Mouse (Mus musculus) heart, embryonic 15.5 days (tissue): ENCODE data around the gene Ism1. TPM values are rescaled to one million over a fixed set of nuclear protein-coding genes. Genes with fewer than 3 reads are reported as not detected.
A peak's percentile ranks its signal among the peaks of the same experiment; 100 is the strongest.

Experiments
- ATAC-seq: fragments of 200-750 bp; cut with Nextera tagmentation; replicated peaks from 2 replicates; pipeline ENCODE4 v1.8.0; 2017; ENCODE audit warnings: low read depth, moderate TSS enrichment; ENCODE audit not compliant: insufficient number of reproducible peaks, insufficient read depth, low FRiP score
- H3K27ac ChIP-seq: fragments of 300-500 bp; sonication (generic); 2 replicates; pipeline ENCODE4 v1.5.1; 2015; ENCODE audit warnings: mild to moderate bottlenecking, inconsistent platforms
- H3K27me3 ChIP-seq: fragments of 300-500 bp; sonication (generic); 2 replicates; pipeline ENCODE4 v1.6.1; 2015; ENCODE audit warnings: inconsistent platforms
- H3K36me3 ChIP-seq: fragments of 300-500 bp; sonication (generic); 2 replicates; pipeline ENCODE4 v1.6.1; 2015; ENCODE audit warnings: mild to moderate bottlenecking, inconsistent platforms
- H3K4me1 ChIP-seq: fragments of 300-500 bp; sonication (generic); replicated peaks from 2 replicates; pipeline ENCODE4 v1.6.1; 2015; ENCODE audit warnings: inconsistent platforms
- H3K4me2 ChIP-seq: fragments of 300-500 bp; sonication (generic); 2 replicates; pipeline ENCODE4 v1.6.1; 2015; ENCODE audit warnings: inconsistent platforms, mild to moderate bottlenecking, moderate library complexity
- H3K4me3 ChIP-seq: fragments of 300-500 bp; sonication (generic); 2 replicates; pipeline ENCODE4 v1.5.1; 2015; ENCODE audit warnings: mild to moderate bottlenecking, inconsistent platforms
- H3K9ac ChIP-seq: fragments of 300-500 bp; sonication (generic); 2 replicates; pipeline ENCODE4 v1.6.1; 2015; ENCODE audit warnings: mild to moderate bottlenecking, inconsistent platforms
- H3K9me3 ChIP-seq: fragments of 300-500 bp; sonication (generic); replicated peaks from 2 replicates; pipeline ENCODE4 v1.6.1; 2016; ENCODE audit warnings: inconsistent platforms
- WGBS: fragments of 180-500 bp; shearing (Covaris S2); methylation state at CpG from one replicate; pipeline ENCODE4 v1.1.7; 2015; ENCODE audit warnings: mixed read lengths; 5-methylcytosine and 5-hydroxymethylcytosine counted together
- polyA plus RNA-seq: library from polyadenylated mRNA; unstranded; fragments of >200 nt; fragmentation: Nextera tagmentation; extraction: Ambion mirVana; gene quantifications from 2 replicates; pipeline ENCODE4 v1.2.1, GENCODE M21; 2015

Gene Ism1
- polyA plus RNA-seq, 1 experiment from 2014 or later, result 0.45 TPM

DNA sequence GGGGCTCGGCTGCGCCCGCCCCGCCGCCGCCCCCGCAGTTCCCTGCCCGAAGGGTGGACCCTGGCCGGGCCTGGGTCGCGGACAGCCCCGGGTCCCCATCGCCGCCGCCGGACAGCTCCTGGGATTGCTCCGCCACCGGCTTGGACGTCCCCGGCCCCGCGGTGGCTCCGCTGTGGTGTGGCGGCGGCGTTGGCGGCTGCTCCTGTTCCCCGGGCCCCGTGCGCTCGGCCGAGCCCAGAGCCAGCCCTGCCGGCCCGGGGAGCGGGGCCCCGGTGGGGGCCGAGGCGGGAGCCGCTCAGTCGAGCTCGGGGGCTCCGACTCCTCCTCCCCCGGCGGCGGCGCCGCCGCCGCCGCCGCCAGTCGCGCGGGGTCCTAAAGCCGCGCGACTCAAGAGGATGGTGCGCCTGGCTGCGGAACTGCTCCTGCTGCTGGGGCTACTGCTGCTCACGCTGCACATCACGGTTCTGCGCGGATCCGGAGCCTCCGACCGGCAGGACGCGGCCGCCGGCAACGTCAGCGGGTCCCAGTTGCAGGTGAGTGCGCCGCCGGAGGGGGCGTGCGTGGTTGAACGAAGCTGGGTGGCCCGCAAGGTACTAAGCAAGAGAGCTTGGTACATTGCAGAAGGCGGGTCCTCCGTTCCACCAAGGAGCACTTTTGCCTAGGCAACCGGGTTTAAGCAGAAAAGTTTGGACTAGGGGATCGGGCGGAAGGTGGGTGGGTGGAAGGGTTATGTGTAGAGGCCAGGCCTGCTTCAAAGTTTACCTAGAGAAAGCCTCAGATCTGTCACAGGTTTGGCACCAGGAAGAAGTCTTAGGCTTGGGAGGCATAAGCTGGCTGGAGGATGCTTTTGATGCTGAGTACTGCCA, 530 bp downstream of the Ism1 start:
- ATAC-seq, result peak; percentile 82
- H3K4me2 ChIP-seq, result peak overlapping the region; percentile 98

DNA sequence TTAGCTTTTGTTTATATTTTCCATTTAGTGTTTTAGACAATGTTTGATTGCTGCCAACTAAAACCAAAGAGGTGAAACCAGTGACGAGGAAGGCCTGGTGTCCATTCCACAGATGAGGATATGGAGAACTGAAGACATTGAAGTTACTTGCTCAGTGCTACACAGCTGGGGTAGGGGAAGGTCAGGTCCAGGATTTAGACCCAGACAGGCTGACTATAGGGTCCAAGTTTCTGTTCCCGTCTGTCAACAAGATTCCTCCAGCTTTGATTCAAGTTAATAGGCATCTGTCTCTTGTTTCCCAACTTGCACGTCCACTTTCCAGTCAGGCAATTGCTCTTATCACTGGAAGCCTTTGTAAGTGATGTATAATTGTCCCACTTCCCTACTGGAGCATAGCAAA, 4.6 kb downstream of the Ism1 start:
- H3K4me3 ChIP-seq, result no peak overlapping the region
- H3K4me2 ChIP-seq, result no peak overlapping the region
- peaks cover 5% of the 10 kb centered on the region for H3K4me1 ChIP-seq
- H3K36me3 ChIP-seq, result no peaks in the 10 kb centered on the region
- no peak overlapping the region for H3K27ac ChIP-seq
- H3K27me3 ChIP-seq, result peaks cover 12% of the 10 kb centered on the region
- no peaks in the 10 kb centered on the region for H3K9me3 ChIP-seq
- no peak for ATAC-seq
- WGBS, result 40% methylated on average over 3 of the region's 3 CpGs
- H3K9ac ChIP-seq, result no peak overlapping the region

More for the DNA sequence above, 530 bp downstream of the Ism1 start:
- Histone ChIP-seq H3K36me3 (no peaks in the 10 kb centered on the region), H3K9me3 (no peaks in the 10 kb centered on the region), H3K4me1 (peaks cover 8% of the 10 kb centered on the region), H3K27me3 (peaks cover 27% of the 10 kb centered on the region), H3K9ac (peak overlapping the region; percentile 73), H3K27ac (peak overlapping the region; percentile 74), H3K4me3 (peak overlapping the region; percentile 95)
- under 1% methylated on average over 54 of the region's 84 CpGs for WGBS

- Histone ChIP-seq H3K9me3 (no peaks in the 10 kb centered on the region), H3K4me2 (no peak overlapping the region), H3K27me3 (no peaks in the 10 kb centered on the region), H3K4me1 (no peaks in the 10 kb centered on the region), H3K4me3 (no peak overlapping the region), H3K9ac (no peak overlapping the region), H3K36me3 (no peaks in the 10 kb centered on the region), H3K27ac (no peak overlapping the region)
- 77% methylated on average over 1 of the region's 1 CpGs for WGBS
- ATAC-seq, result no peak
Observed at GRCm38 (mm10) chr2:139689442-139690003, 11.5 kb downstream of the Ism1 start.

- Histone ChIP-seq H3K9me3 (no peaks in the 10 kb centered on the region), H3K27me3 (no peaks in the 10 kb centered on the region), H3K4me2 (no peak overlapping the region), H3K27ac (no peak overlapping the region), H3K36me3 (no peaks in the 10 kb centered on the region), H3K4me1 (no peaks in the 10 kb centered on the region), H3K9ac (no peak overlapping the region), H3K4me3 (no peak overlapping the region)
- WGBS, result 84% methylated on average over 3 of the region's 3 CpGs
- ATAC-seq, result no peak
Observed at GRCm38 (mm10) chr2:139693521-139693920, 15.5 kb downstream of the Ism1 start.

- no peaks in the 10 kb centered on the region for H3K9me3 ChIP-seq
- no peak overlapping the region for H3K27ac ChIP-seq
- no peak overlapping the region for H3K4me3 ChIP-seq
- H3K36me3 ChIP-seq, result no peaks in the 10 kb centered on the region
- no peak for ATAC-seq
- no peaks in the 10 kb centered on the region for H3K27me3 ChIP-seq
- WGBS, result 83% methylated on average over 5 of the region's 5 CpGs
- H3K4me2 ChIP-seq, result no peak overlapping the region
- no peak overlapping the region for H3K9ac ChIP-seq
- no peaks in the 10 kb centered on the region for H3K4me1 ChIP-seq
Observed at GRCm38 (mm10) chr2:139694638-139695037, 16.7 kb downstream of the Ism1 start.

- Histone ChIP-seq H3K4me3 (no peak overlapping the region), H3K4me2 (no peak overlapping the region), H3K27me3 (no peaks in the 10 kb centered on the region), H3K4me1 (no peaks in the 10 kb centered on the region), H3K9me3 (no peaks in the 10 kb centered on the region), H3K36me3 (no peaks in the 10 kb centered on the region), H3K9ac (no peak overlapping the region), H3K27ac (no peak overlapping the region)
- no peak for ATAC-seq
- WGBS, result 74% methylated on average over 2 of the region's 2 CpGs
Observed at GRCm38 (mm10) chr2:139696578-139696977, 18.6 kb downstream of the Ism1 start.

DNA sequence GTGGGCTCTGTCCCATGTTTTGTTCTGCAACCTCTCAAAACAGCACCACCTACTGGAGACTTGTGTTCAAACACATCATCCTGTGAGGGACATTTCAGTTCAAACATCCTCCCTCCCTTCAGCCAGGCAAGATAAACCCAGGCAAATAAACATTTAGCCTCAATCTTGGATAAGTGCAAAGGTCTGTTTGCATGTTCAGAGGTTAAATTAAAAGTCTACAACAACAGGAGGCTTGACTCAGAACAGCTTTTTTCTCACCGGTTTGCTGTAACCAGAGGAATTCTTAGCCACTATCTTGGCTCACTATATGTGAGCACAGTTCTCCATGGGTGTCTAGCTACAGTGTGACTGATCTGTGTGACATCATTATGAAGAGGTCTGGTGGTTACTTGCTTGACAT, 22.6 kb downstream of the Ism1 start:
- Histone ChIP-seq H3K4me1 (no peaks in the 10 kb centered on the region), H3K27ac (no peak overlapping the region), H3K4me3 (no peak overlapping the region), H3K9ac (no peak overlapping the region), H3K4me2 (no peak overlapping the region), H3K9me3 (no peaks in the 10 kb centered on the region), H3K27me3 (no peaks in the 10 kb centered on the region), H3K36me3 (no peaks in the 10 kb centered on the region)
- no peak for ATAC-seq
- WGBS, result 95% methylated on average over 1 of the region's 1 CpGs

DNA sequence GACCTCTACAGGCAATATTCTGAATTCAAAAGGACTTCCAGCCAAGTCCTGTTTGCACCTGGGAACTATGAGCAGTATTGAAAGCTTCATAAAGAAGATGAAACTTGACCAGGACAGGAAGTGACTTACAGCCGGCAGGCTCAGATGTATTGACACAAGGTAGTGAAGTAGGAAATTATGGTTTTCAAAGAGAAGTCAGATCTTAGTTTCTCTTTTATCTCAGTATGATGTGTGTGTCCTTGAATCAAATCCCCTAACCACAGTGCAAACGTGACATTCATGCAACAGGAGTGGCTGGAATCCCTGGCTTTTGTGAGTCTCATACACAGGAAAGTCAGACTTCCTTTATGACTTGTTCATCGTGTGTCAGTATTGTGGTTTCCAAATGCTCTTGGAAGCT, 27.0 kb downstream of the Ism1 start:
- no peaks in the 10 kb centered on the region for H3K4me1 ChIP-seq
- no peak for ATAC-seq
- WGBS, result 63% methylated on average over 3 of the region's 3 CpGs
- no peak overlapping the region for H3K4me2 ChIP-seq
- no peaks in the 10 kb centered on the region for H3K9me3 ChIP-seq
- H3K27ac ChIP-seq, result no peak overlapping the region
- H3K4me3 ChIP-seq, result no peak overlapping the region
- no peaks in the 10 kb centered on the region for H3K36me3 ChIP-seq
- no peaks in the 10 kb centered on the region for H3K27me3 ChIP-seq
- H3K9ac ChIP-seq, result no peak overlapping the region

DNA sequence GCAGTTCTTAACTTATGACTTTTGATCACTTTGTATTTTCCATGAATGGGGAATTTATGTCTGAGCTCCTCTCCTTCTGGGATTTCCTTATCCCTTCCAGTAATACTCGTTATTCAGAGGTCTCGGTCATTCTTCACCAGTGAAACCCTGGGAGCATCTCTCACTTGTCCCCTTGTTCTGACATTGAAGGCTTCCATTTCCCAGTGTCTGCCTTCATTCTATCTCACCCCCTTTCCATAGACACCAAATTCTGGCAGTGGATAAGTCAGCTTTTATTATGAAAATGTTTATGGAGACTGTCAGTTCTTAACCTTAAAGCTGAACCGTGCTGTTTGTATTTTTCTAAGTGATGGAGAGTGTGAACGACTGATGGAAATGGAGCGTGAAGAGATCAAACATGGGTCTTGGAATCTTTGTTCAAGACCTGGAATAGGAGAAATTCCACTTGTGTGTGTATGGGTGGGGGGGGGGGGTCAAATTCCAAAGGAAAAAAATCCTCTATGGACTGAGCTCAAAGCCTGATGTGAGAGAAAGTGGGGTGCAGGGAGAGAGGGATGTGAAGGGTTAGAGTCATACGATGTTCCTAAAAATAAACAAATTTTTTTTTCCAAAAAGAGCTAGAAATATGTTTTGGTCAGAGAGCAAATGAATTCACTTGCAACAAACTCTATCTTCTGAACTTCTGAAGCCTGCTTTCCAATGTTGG, 30.4 kb downstream of the Ism1 start:
- Histone ChIP-seq H3K4me2 (no peak overlapping the region), H3K27ac (no peak overlapping the region), H3K9me3 (no peaks in the 10 kb centered on the region), H3K4me1 (no peaks in the 10 kb centered on the region), H3K27me3 (no peaks in the 10 kb centered on the region), H3K4me3 (no peak overlapping the region), H3K9ac (no peak overlapping the region), H3K36me3 (no peaks in the 10 kb centered on the region)
- ATAC-seq, result no peak
- 79% methylated on average over 6 of the region's 6 CpGs for WGBS

DNA sequence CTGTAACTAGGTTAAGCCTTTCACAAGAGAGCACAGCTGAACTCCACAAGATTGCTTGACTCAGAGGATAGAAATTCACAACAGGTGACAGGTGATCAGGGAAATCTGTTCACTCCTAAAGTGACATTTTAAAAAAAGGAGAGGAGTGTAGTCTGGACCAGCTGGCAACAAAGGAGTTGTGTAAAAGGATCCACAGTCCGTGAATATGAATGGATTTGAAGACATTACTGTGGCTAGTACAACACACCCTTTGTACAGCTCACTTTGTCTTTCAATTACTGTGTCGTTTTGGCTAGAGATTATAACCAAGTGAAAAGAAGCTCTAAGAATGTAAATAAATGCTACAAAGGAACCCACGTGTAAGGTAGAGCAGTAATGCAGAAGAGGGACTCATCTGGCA, 33.7 kb downstream of the Ism1 start:
- H3K27ac ChIP-seq, result no peak overlapping the region
- 54% methylated on average over 3 of the region's 3 CpGs for WGBS
- no peak overlapping the region for H3K4me2 ChIP-seq
- no peak overlapping the region for H3K4me3 ChIP-seq
- H3K36me3 ChIP-seq, result no peaks in the 10 kb centered on the region
- no peaks in the 10 kb centered on the region for H3K4me1 ChIP-seq
- H3K27me3 ChIP-seq, result no peaks in the 10 kb centered on the region
- H3K9ac ChIP-seq, result no peak overlapping the region
- ATAC-seq, result no peak
- no peaks in the 10 kb centered on the region for H3K9me3 ChIP-seq

DNA sequence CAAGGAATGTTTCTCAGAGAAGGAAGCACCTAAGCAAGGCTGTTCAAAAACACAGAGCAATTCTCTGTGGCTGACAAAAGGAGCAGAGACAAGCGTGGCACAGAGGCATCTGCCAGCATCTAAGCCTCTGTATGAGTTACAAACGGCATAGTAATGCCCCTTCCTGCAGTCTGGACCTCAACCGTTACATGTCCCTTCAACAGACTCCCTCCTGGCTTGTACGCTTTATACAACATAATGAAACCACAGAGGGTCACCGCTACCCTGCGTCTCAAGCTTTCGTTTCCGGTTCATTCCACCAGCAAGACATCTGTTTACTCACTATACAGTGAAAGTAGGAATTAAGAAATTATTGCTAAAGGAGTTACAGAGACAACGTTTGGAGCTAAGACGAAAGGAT, 34.1 kb downstream of the Ism1 start:
- no peak for ATAC-seq
- Histone ChIP-seq H3K27me3 (no peaks in the 10 kb centered on the region), H3K36me3 (no peaks in the 10 kb centered on the region), H3K9me3 (no peaks in the 10 kb centered on the region), H3K4me1 (no peaks in the 10 kb centered on the region), H3K27ac (no peak overlapping the region), H3K4me2 (no peak overlapping the region), H3K4me3 (no peak overlapping the region), H3K9ac (no peak overlapping the region)
- WGBS, result 86% methylated on average over 10 of the region's 10 CpGs
